Mouse (Mus musculus) megakaryocyte, embryonic 14.5 days (primary cell): ENCODE measurements around the gene Foxg1.

Source experiments
- FLI1 ChIP-seq: IDR thresholded peaks from 2 replicates; pipeline ENCODE4 v1.6.1; 2012; ENCODE audit warnings: low read length, inconsistent platforms, mixed read lengths
- GATA1 ChIP-seq: IDR thresholded peaks from 3 replicates; pipeline ENCODE4 v1.6.1; 2012; ENCODE audit warnings: mixed read lengths, low read length, inconsistent platforms, borderline replicate concordance

GRCm38 (mm10) chr12:49384295-49384875 lies 1.9 kb downstream of the Foxg1 start:
- TF ChIP-seq GATA1 (no peak), FLI1 (no peak)
